Mouse (Mus musculus): ENCODE measurements at regions not wholly inside any gene's neighbourhood (a gene's known extent, or its start where the extent isn't known, plus 50 kb on each side); places are given as distances from the start of the nearest gene placed in this dataset.

GRCm38 (mm10) chr5:40780363-40780762 is 927.6 kb downstream of the Rab28 start:
- TF ChIP-seq POLR2A (IDR thresholded peaks at IDR 0.05; ENCODE audit: extremely low read depth, insufficient read depth, low read length) (no peak), CTCF (IDR thresholded peaks at IDR 0.05; ENCODE audit: low read depth, low read length) (no peak)

All from liver, adult 2 months (tissue).